Mouse (Mus musculus) liver, embryonic 13.5 days (tissue): ENCODE results near the gene Lrrc8d. TPM values are rescaled to one million over a fixed set of nuclear protein-coding genes. Genes with fewer than 3 reads are reported as not detected.

Experiments used
- ATAC-seq: fragments of 200-750 bp; cut with Nextera tagmentation; 2 replicates; pipeline ENCODE4 v1.8.0; 2017; ENCODE audit warnings: low read depth, mild to moderate bottlenecking, moderate number of reproducible peaks, moderate library complexity
- DNase-seq: peaks from one replicate; pipeline ENCODE4 v3.0.0; 2022
- H3K27ac ChIP-seq: fragments of 300-500 bp; sonication (generic); 2 replicates; pipeline ENCODE4 v1.5.1; 2015; ENCODE audit warnings: moderate library complexity, mild to moderate bottlenecking, inconsistent platforms
- H3K27me3 ChIP-seq: fragments of 300-500 bp; sonication (generic); 2 replicates; pipeline ENCODE4 v1.6.1; 2015; ENCODE audit warnings: mild to moderate bottlenecking, inconsistent platforms
- H3K36me3 ChIP-seq: fragments of 300-500 bp; sonication (generic); 2 replicates; pipeline ENCODE4 v1.6.1; 2015; ENCODE audit warnings: mild to moderate bottlenecking, inconsistent platforms
- H3K4me1 ChIP-seq: fragments of 300-500 bp; sonication (generic); replicated peaks from 2 replicates; pipeline ENCODE4 v1.6.1; 2015; ENCODE audit warnings: inconsistent platforms
- H3K4me2 ChIP-seq: fragments of 300-500 bp; sonication (generic); 2 replicates; pipeline ENCODE4 v1.6.1; 2015; ENCODE audit warnings: inconsistent platforms, mild to moderate bottlenecking, moderate library complexity
- H3K4me3 ChIP-seq: fragments of 300-500 bp; sonication (generic); replicated peaks from 2 replicates; pipeline ENCODE4 v1.5.1; 2015; ENCODE audit warnings: mild to moderate bottlenecking, inconsistent platforms
- H3K9ac ChIP-seq: fragments of 300-500 bp; sonication (generic); 2 replicates; pipeline ENCODE4 v1.6.1; 2015; ENCODE audit warnings: mild to moderate bottlenecking, inconsistent platforms
- H3K9me3 ChIP-seq: fragments of 300-500 bp; sonication (generic); replicated peaks from 2 replicates; pipeline ENCODE4 v1.6.1; 2016; ENCODE audit warnings: inconsistent platforms
- WGBS: fragments of 180-500 bp; shearing (Covaris S2); methylation state at CpG from one replicate; pipeline ENCODE4 v1.1.7; 2015; ENCODE audit not compliant: insufficient replicate concordance; 5-methylcytosine and 5-hydroxymethylcytosine counted together
- polyA plus RNA-seq: library from polyadenylated mRNA; unstranded; fragments of >200 nt; fragmentation: Nextera tagmentation; extraction: Ambion mirVana; gene quantifications from 2 replicates; pipeline ENCODE4 v1.2.1, GENCODE M21; 2015

Lrrc8d gene
- polyA plus RNA-seq, 1 experiment from 2014 or later: 9.4 TPM

DNA sequence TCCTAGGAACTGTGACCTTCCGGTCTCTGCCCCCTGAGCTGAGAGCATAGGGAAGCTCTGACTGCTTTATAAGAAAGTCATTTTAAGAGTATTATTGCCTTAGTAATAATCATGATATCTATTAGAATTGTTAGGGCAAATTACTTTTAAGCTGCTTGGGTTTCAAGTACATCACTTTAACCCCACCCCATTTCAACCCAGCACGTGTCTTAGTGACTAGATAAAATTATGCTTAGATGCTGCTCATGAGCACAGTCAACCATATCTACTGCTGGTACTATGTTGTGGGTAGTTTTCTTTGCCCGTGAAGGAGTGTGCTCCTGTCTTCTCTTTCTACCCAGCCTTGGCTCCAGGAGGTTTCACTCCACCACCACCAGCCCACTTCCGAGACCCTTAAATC, 21.5 kb downstream of the Lrrc8d start:
- Histone ChIP-seq H3K4me3 (no peak overlapping the region), H3K27ac (no peak overlapping the region), H3K4me1 (peaks cover 52% of the 10 kb centered on the region), H3K4me2 (no peak overlapping the region), H3K9me3 (no peaks in the 10 kb centered on the region), H3K36me3 (0 out of 2 replicates have a peak, but pooled peaks cover 3% of the 10 kb centered on the region), H3K9ac (no peak overlapping the region), H3K27me3 (no peaks in the 10 kb centered on the region)
- 60% methylated on average over 4 of the region's 4 CpGs for WGBS
- DNase-seq: no peak
- ATAC-seq: no peak

DNA sequence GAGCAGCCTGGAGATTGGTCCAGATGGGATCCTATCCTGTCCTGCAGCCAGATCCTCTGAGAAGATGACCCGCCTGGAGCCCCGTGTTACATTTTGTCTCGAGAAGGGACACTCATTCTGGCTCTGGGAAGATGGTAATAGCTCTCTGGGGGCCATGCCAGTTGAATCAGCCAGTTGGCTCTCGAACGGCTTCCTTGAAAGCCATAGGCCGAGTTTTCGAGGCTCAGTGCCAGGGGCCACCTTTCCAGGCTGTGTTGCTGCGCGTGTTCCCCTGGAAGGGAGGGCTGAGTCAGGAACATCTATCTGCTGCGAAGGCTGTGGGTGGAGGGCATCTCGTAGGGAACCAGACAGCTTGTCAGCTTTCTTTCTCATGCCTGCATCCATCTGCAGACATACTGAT, 23.0 kb downstream of the Lrrc8d start:
- ATAC-seq (no peak), DNase-seq (no peak)
- Histone ChIP-seq H3K27me3 (no peaks in the 10 kb centered on the region), H3K9ac (no peak overlapping the region), H3K27ac (no peak overlapping the region), H3K4me2 (no peak overlapping the region), H3K36me3 (0 out of 2 replicates have a peak, but pooled peaks cover 3% of the 10 kb centered on the region), H3K4me3 (no peak overlapping the region), H3K4me1 (peaks cover 37% of the 10 kb centered on the region), H3K9me3 (no peaks in the 10 kb centered on the region)
- WGBS: 82% methylated on average over 11 of the region's 11 CpGs

DNA sequence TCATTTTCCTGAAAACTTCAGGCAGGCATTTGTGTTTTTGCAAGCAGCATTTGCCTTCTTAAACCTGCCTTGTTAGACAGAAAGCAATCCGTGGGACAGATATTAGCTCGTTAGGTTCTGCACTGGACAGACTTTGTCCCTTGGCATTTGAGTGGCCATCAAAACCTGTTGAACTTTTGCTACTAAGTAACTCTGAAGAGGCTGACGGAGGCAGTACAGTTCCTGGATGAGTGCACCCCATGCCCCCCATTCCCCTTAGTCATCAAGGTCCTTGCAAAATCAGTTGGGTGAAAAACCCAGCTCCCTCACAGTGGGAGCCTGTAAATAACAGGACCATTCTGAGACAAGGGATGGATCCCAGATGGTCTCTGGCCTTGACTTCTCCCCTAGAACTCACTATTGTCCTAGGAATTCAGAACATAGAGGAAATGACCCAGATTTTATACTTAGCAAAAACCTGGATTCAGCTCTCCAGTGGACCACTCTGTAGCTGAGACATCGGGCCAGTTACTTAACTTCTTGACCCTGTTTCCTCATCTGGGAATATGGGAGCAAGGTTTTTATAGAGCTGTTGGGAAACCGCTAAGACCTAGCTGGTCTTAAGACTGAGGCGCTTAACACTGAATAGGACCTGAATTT, 30.5 kb downstream of the Lrrc8d start:
- no peak overlapping the region for H3K4me3 ChIP-seq
- no peaks in the 10 kb centered on the region for H3K27me3 ChIP-seq
- H3K27ac ChIP-seq: no peak overlapping the region
- peaks cover 5% of the 10 kb centered on the region; the same call in 1 of the 2 replicates for H3K36me3 ChIP-seq
- 80% methylated on average over 6 of the region's 6 CpGs for WGBS
- ATAC-seq (no peak), DNase-seq (no peak)
- H3K4me2 ChIP-seq: peak overlapping the region; percentile 98
- no peaks in the 10 kb centered on the region for H3K9me3 ChIP-seq
- no peak overlapping the region for H3K9ac ChIP-seq
- H3K4me1 ChIP-seq: peaks cover 45% of the 10 kb centered on the region

- Histone ChIP-seq H3K4me3 (peak overlapping the region; percentile 77), H3K4me1 (peaks cover 51% of the 10 kb centered on the region), H3K9me3 (no peaks in the 10 kb centered on the region), H3K27ac (peak overlapping the region; percentile 73), H3K36me3 (peaks cover 5% of the 10 kb centered on the region; the same call in 1 of the 2 replicates), H3K4me2 (peak overlapping the region; percentile 98), H3K9ac (peak overlapping the region; percentile 84), H3K27me3 (no peaks in the 10 kb centered on the region)
- DNase-seq (peak; percentile 47), ATAC-seq (peak; percentile 74)
- WGBS: 5% methylated on average over 16 of the region's 16 CpGs
Measured at GRCm38 (mm10) chr5:105731173-105731626, 31.4 kb downstream of the Lrrc8d start.

DNA sequence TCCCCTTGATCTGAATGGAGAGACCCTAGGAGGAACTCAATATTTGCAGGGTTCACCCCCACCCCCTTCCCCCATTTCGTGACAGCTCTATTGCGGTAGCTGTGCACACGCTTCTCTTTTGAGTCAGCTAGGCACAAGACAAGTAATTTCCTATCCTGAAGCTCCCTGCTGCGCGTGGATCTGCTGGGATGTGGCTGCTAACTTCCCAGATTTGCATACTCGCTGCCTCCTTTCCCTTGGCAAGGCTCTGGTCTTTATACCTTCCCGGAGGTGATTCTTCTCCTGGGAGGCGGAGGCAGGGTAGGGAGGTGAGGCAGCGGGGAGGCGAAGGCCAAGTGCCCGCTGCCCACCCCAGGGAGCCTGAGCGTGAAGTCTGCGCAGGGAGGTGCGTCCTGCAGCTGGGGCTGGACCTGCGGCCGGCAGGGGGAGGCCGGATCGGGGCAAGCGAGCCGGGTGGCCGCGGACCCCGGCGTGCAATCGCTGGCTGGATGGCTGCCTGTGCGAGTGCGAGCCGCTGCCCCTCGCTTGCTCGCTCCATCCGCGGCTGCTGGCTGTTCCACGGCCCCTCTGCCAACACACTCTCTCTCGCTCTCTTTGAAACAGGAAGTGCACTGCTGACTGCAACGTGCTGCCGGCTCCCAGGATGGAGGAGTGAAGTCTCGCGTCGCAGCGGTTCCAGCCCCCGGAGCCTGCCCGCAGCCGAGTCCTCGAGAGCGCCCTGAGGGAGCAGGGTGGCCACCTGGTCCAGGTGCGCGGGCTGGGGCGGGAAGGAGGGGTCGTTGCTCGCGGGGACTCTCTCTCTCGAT, 32.1 kb downstream of the Lrrc8d start:
- WGBS: 1% methylated on average over 52 of the region's 52 CpGs
- Histone ChIP-seq H3K9me3 (no peaks in the 10 kb centered on the region), H3K4me1 (peaks cover 57% of the 10 kb centered on the region), H3K36me3 (peaks cover 5% of the 10 kb centered on the region; the same call in 1 of the 2 replicates), H3K4me3 (peak overlapping the region; percentile 77), H3K9ac (peak overlapping the region; percentile 84), H3K27ac (peak overlapping the region; percentile 73), H3K4me2 (peak overlapping the region; percentile 98), H3K27me3 (no peaks in the 10 kb centered on the region)
- peak; percentile 49 for DNase-seq
- peak; percentile 79 for ATAC-seq

DNA sequence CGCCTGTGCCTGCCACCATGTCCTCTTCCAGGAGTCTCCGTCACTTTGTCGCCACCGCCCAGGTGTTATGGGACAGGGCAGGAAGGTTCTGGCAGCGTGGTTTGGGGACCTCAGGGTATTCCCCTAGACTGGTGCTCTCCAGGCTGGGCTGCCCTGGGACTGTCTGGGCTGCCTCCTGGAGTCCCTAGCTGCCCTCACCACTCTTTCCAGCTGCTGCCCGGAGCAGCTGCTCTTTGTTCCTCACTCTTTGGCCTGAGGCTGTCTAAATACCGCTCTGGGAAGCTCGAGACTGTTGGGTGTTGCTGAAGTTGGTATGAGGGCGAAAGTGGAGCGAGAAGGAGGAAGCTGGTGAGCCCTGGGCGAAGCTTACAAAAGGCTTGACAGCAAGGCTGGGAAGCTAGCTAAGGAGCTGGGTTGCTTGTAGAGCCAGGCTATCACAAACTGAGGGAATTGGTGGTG, 32.7 kb downstream of the Lrrc8d start:
- no peak for DNase-seq

DNA sequence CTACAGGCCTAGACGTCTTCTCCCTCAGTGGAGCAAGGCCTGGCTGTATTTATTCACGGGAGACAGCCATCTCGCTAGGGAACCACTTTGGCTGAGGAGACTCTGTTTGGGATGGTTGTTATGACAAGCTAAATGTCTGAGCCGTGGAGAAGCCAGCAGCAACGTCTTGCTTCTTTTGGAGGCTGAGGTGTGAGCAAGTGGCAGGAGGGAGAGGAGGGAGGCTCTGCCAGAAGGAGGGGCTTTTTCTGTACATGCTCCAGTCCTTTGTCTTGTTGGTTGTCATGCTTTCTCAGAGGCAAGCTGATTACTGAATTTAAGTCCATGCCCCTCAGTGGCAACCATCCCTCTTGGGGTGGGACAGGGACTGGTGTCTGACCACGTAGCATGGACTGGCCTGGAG, 33.5 kb downstream of the Lrrc8d start:
- Histone ChIP-seq H3K36me3 (peaks cover 5% of the 10 kb centered on the region; the same call in 1 of the 2 replicates), H3K4me2 (peak overlapping the region; percentile 98), H3K9me3 (no peaks in the 10 kb centered on the region), H3K27me3 (no peaks in the 10 kb centered on the region), H3K4me1 (peaks cover 71% of the 10 kb centered on the region), H3K27ac (0 out of 2 replicates have a peak overlapping the region, but pooled peaks have one; percentile 4), H3K9ac (peak overlapping the region; percentile 84; the same call in 1 of the 2 replicates), H3K4me3 (peak overlapping the region; percentile 77)
- WGBS: 70% methylated on average over 6 of the region's 6 CpGs
- no peak for ATAC-seq
- DNase-seq: no peak

More for the DNA sequence above, 32.7 kb downstream of the Lrrc8d start:
- H3K4me2 ChIP-seq: peak overlapping the region; percentile 98
- WGBS: 10% methylated on average over 11 of the region's 11 CpGs
- no peaks in the 10 kb centered on the region for H3K9me3 ChIP-seq
- H3K27ac ChIP-seq: peak overlapping the region; percentile 73
- peak; percentile 49 for ATAC-seq
- no peaks in the 10 kb centered on the region for H3K27me3 ChIP-seq
- H3K4me1 ChIP-seq: peaks cover 64% of the 10 kb centered on the region
- H3K36me3 ChIP-seq: peaks cover 5% of the 10 kb centered on the region; the same call in 1 of the 2 replicates
- H3K9ac ChIP-seq: peak overlapping the region; percentile 84
- peak overlapping the region; percentile 77 for H3K4me3 ChIP-seq

GRCm38 (mm10) chr5:105736365-105736764, 36.6 kb downstream of the Lrrc8d start:
- 64% methylated on average over 6 of the region's 6 CpGs for WGBS
- ATAC-seq: no peak
- H3K27ac ChIP-seq: peak overlapping the region; percentile 44; the same call in 1 of the 2 replicates

GRCm38 (mm10) chr5:105737145-105737544, 37.4 kb downstream of the Lrrc8d start:
- DNase-seq (no peak), ATAC-seq (peak; percentile 78)
- peak overlapping the region; percentile 44 for H3K27ac ChIP-seq
- H3K9me3 ChIP-seq: no peaks in the 10 kb centered on the region
- peak overlapping the region; percentile 9 for H3K4me2 ChIP-seq
- no peak overlapping the region for H3K4me3 ChIP-seq
- no peaks in the 10 kb centered on the region for H3K27me3 ChIP-seq
- peaks cover 55% of the 10 kb centered on the region for H3K4me1 ChIP-seq
- 15% methylated on average over 6 of the region's 6 CpGs for WGBS
- H3K9ac ChIP-seq: no peak overlapping the region
- H3K36me3 ChIP-seq: peaks cover 15% of the 10 kb centered on the region

More at GRCm38 (mm10) chr5:105736365-105736764, 36.6 kb downstream of the Lrrc8d start:
- DNase-seq: no peak
- H3K27me3 ChIP-seq: no peaks in the 10 kb centered on the region
- peaks cover 15% of the 10 kb centered on the region for H3K36me3 ChIP-seq
- H3K4me2 ChIP-seq: no peak overlapping the region
- peaks cover 60% of the 10 kb centered on the region for H3K4me1 ChIP-seq
- H3K9me3 ChIP-seq: no peaks in the 10 kb centered on the region
- H3K9ac ChIP-seq: no peak overlapping the region
- no peak overlapping the region for H3K4me3 ChIP-seq

- ATAC-seq: no peak
- H3K9ac ChIP-seq: no peak overlapping the region
- DNase-seq: no peak
- no peak overlapping the region for H3K4me3 ChIP-seq
- H3K27ac ChIP-seq: no peak overlapping the region; the same call in 1 of the 2 replicates
- peaks cover 13% of the 10 kb centered on the region for H3K36me3 ChIP-seq
- no peak overlapping the region for H3K4me2 ChIP-seq
- H3K27me3 ChIP-seq: no peaks in the 10 kb centered on the region
- H3K9me3 ChIP-seq: no peaks in the 10 kb centered on the region
- H3K4me1 ChIP-seq: peaks cover 69% of the 10 kb centered on the region
- 79% methylated on average over 7 of the region's 7 CpGs for WGBS
Measured at GRCm38 (mm10) chr5:105740437-105740836, 40.7 kb downstream of the Lrrc8d start.

- Histone ChIP-seq H3K4me2 (no peak overlapping the region), H3K4me3 (no peak overlapping the region), H3K36me3 (peaks cover 13% of the 10 kb centered on the region), H3K27me3 (no peaks in the 10 kb centered on the region), H3K4me1 (peaks cover 53% of the 10 kb centered on the region), H3K9ac (no peak overlapping the region), H3K27ac (no peak overlapping the region; the same call in 1 of the 2 replicates), H3K9me3 (no peaks in the 10 kb centered on the region)
- 0 out of 2 replicates have a peak, but pooled peaks have one; percentile 13 for ATAC-seq
- no peak for DNase-seq
- 73% methylated on average over 5 of the region's 5 CpGs for WGBS
Measured at GRCm38 (mm10) chr5:105742641-105743040, 42.9 kb downstream of the Lrrc8d start.
